Mouse (Mus musculus): ENCODE measurements around the gene Cdc42. TPM values are rescaled to one million over a fixed set of nuclear protein-coding genes. Genes with fewer than 3 reads are reported as not detected.

Gene Cdc42
- 605 and 627 TPM in 2 replicates for polyA plus RNA-seq (2016; fragmentation: Nextera tagmentation; extraction: Ambion mirVana)

- Histone ChIP-seq H3K9me3 (replicated peaks) (no peaks in the 10 kb centered on the region), H3K4me3 (peak within 1 kb of the TSS; percentile 92), H3K36me3 (no peaks in the 10 kb centered on the region), H3K27ac (replicated peaks) (peak within 1 kb of the TSS; percentile 100), H3K27me3 (ENCODE audit: low read depth, poor library complexity, severe bottlenecking) (peaks cover 6% of the 10 kb centered on the region; the same call in 1 of the 2 replicates), H3K4me1 (peaks cover 29% of the 10 kb centered on the region)
- peak; percentile 99 for DNase-seq (ENCODE audit: low spot score)
- WGBS, result under 1% methylated on average over 35 of the region's 44 CpGs
Measured at GRCm38 (mm10) chr4:137357517-137358254, at the start of gene Cdc42. TSS of gene Cdc42 (minus strand) at chr4:137357720.

- no peaks in the 10 kb centered on the region for H3K9me3 ChIP-seq (replicated peaks)
- no peaks in the 10 kb centered on the region for H3K4me1 ChIP-seq
- no peaks in the 10 kb centered on the region for H3K36me3 ChIP-seq
- no peak overlapping the region for H3K4me3 ChIP-seq
- no peak overlapping the region for H3K27ac ChIP-seq (replicated peaks)
- DNase-seq (ENCODE audit: low spot score), result no peak
- 91% methylated on average over 3 of the region's 3 CpGs for WGBS
- no peaks in the 10 kb centered on the region for H3K27me3 ChIP-seq (ENCODE audit: low read depth, poor library complexity, severe bottlenecking)
Measured at GRCm38 (mm10) chr4:137405571-137405970, 48.1 kb upstream of the Cdc42 start.

- H3K4me3 ChIP-seq, result no peak overlapping the region
- no peaks in the 10 kb centered on the region for H3K27me3 ChIP-seq (ENCODE audit: low read depth, poor library complexity, severe bottlenecking)
- H3K4me1 ChIP-seq, result no peaks in the 10 kb centered on the region
- WGBS, result 81% methylated on average over 15 of the region's 15 CpGs
- H3K9me3 ChIP-seq (replicated peaks), result no peaks in the 10 kb centered on the region
- no peaks in the 10 kb centered on the region for H3K36me3 ChIP-seq
- H3K27ac ChIP-seq (replicated peaks), result no peak overlapping the region
- DNase-seq (ENCODE audit: low spot score), result no peak
Measured at GRCm38 (mm10) chr4:137396641-137397525, 39.4 kb upstream of the Cdc42 start.

- no peak for DNase-seq (ENCODE audit: low spot score)
- Histone ChIP-seq H3K27ac (replicated peaks) (no peak overlapping the region), H3K4me3 (no peak overlapping the region), H3K36me3 (peaks cover 5% of the 10 kb centered on the region), H3K9me3 (replicated peaks) (no peaks in the 10 kb centered on the region), H3K4me1 (peaks cover 7% of the 10 kb centered on the region), H3K27me3 (ENCODE audit: low read depth, poor library complexity, severe bottlenecking) (no peaks in the 10 kb centered on the region)
- 68% methylated on average over 9 of the region's 9 CpGs for WGBS
Measured at GRCm38 (mm10) chr4:137393378-137394135, 36.0 kb upstream of the Cdc42 start.

GRCm38 (mm10) chr4:137392874-137393273, 35.4 kb upstream of the Cdc42 start:
- H3K36me3 ChIP-seq, result peaks cover 5% of the 10 kb centered on the region
- H3K9me3 ChIP-seq (replicated peaks), result no peaks in the 10 kb centered on the region
- no peak overlapping the region for H3K4me3 ChIP-seq
- no peak for DNase-seq (ENCODE audit: low spot score)
- peaks cover 9% of the 10 kb centered on the region for H3K4me1 ChIP-seq
- 90% methylated on average over 9 of the region's 9 CpGs for WGBS
- no peaks in the 10 kb centered on the region for H3K27me3 ChIP-seq (ENCODE audit: low read depth, poor library complexity, severe bottlenecking)
- H3K27ac ChIP-seq (replicated peaks), result no peak overlapping the region

GRCm38 (mm10) chr4:137391287-137391686, 33.8 kb upstream of the Cdc42 start:
- DNase-seq (ENCODE audit: low spot score), result no peak
- H3K9me3 ChIP-seq (replicated peaks), result no peaks in the 10 kb centered on the region
- no peaks in the 10 kb centered on the region for H3K27me3 ChIP-seq (ENCODE audit: low read depth, poor library complexity, severe bottlenecking)
- no peak overlapping the region for H3K27ac ChIP-seq (replicated peaks)
- WGBS, result 91% methylated on average over 3 of the region's 3 CpGs
- H3K4me3 ChIP-seq, result no peak overlapping the region
- H3K36me3 ChIP-seq, result peaks cover 5% of the 10 kb centered on the region
- H3K4me1 ChIP-seq, result peaks cover 19% of the 10 kb centered on the region

- peaks cover 19% of the 10 kb centered on the region for H3K4me1 ChIP-seq
- H3K27me3 ChIP-seq (ENCODE audit: low read depth, poor library complexity, severe bottlenecking), result no peaks in the 10 kb centered on the region
- H3K4me3 ChIP-seq, result no peak overlapping the region
- H3K36me3 ChIP-seq, result peaks cover 5% of the 10 kb centered on the region
- no peak overlapping the region for H3K27ac ChIP-seq (replicated peaks)
- H3K9me3 ChIP-seq (replicated peaks), result no peaks in the 10 kb centered on the region
- DNase-seq (ENCODE audit: low spot score), result no peak
- 89% methylated on average over 4 of the region's 4 CpGs for WGBS
Measured at GRCm38 (mm10) chr4:137390196-137390595, 32.7 kb upstream of the Cdc42 start.

GRCm38 (mm10) chr4:137388983-137389382, 31.5 kb upstream of the Cdc42 start:
- DNase-seq (ENCODE audit: low spot score), result no peak
- WGBS, result 49% methylated on average over 6 of the region's 6 CpGs

GRCm38 (mm10) chr4:137388059-137388794, 30.7 kb upstream of the Cdc42 start:
- H3K27ac ChIP-seq (replicated peaks), result peak overlapping the region; percentile 94
- peaks cover 5% of the 10 kb centered on the region for H3K36me3 ChIP-seq
- H3K4me3 ChIP-seq, result peak overlapping the region; percentile 81
- WGBS, result under 1% methylated on average over 46 of the region's 46 CpGs
- H3K4me1 ChIP-seq, result peaks cover 19% of the 10 kb centered on the region
- H3K9me3 ChIP-seq (replicated peaks), result no peaks in the 10 kb centered on the region
- DNase-seq (ENCODE audit: low spot score), result peak; percentile 91
- H3K27me3 ChIP-seq (ENCODE audit: low read depth, poor library complexity, severe bottlenecking), result no peaks in the 10 kb centered on the region

More at GRCm38 (mm10) chr4:137388983-137389382, 31.5 kb upstream of the Cdc42 start:
- Histone ChIP-seq H3K27ac (replicated peaks) (peak overlapping the region; percentile 94), H3K9me3 (replicated peaks) (no peaks in the 10 kb centered on the region), H3K4me1 (peaks cover 19% of the 10 kb centered on the region), H3K4me3 (peak overlapping the region; percentile 81), H3K27me3 (ENCODE audit: low read depth, poor library complexity, severe bottlenecking) (no peaks in the 10 kb centered on the region), H3K36me3 (peaks cover 5% of the 10 kb centered on the region)

- DNase-seq (ENCODE audit: low spot score), result no peak
- Histone ChIP-seq H3K27ac (replicated peaks) (peak overlapping the region; percentile 94), H3K4me3 (peak overlapping the region; percentile 81), H3K36me3 (peaks cover 5% of the 10 kb centered on the region), H3K9me3 (replicated peaks) (no peaks in the 10 kb centered on the region), H3K4me1 (peaks cover 19% of the 10 kb centered on the region), H3K27me3 (ENCODE audit: low read depth, poor library complexity, severe bottlenecking) (no peaks in the 10 kb centered on the region)
- WGBS, result 1% methylated on average over 20 of the region's 20 CpGs
Measured at GRCm38 (mm10) chr4:137387482-137388058, 30.1 kb upstream of the Cdc42 start.

GRCm38 (mm10) chr4:137380702-137381605, 23.4 kb upstream of the Cdc42 start:
- no peak overlapping the region for H3K4me3 ChIP-seq
- 35% methylated on average over 15 of the region's 16 CpGs for WGBS
- DNase-seq (ENCODE audit: low spot score), result no peak

More at GRCm38 (mm10) chr4:137380702-137381605, 23.4 kb upstream of the Cdc42 start:
- no peaks in the 10 kb centered on the region for H3K9me3 ChIP-seq (replicated peaks)
- H3K27ac ChIP-seq (replicated peaks), result no peak overlapping the region; the same call in 1 of the 2 replicates
- no peaks in the 10 kb centered on the region for H3K36me3 ChIP-seq
- H3K27me3 ChIP-seq (ENCODE audit: low read depth, poor library complexity, severe bottlenecking), result no peaks in the 10 kb centered on the region
- H3K4me1 ChIP-seq, result peaks cover 10% of the 10 kb centered on the region
